Mouse (Mus musculus) forebrain, embryonic 11.5 days (tissue): ENCODE measurements around the gene Marf1. TPM values are rescaled to one million over a fixed set of nuclear protein-coding genes. Genes with fewer than 3 reads are reported as not detected.
A peak's percentile ranks its signal among the peaks of the same experiment; 100 is the strongest.

ENCODE experiments used
- ATAC-seq: fragments of 200-750 bp; cut with Nextera tagmentation; replicated peaks from 2 replicates; pipeline ENCODE4 v1.8.0; 2017; ENCODE audit warnings: moderate TSS enrichment; ENCODE audit not compliant: low FRiP score
- DNase-seq: peaks from one replicate; pipeline ENCODE4 v3.0.0-alpha.2; 2017; ENCODE audit warnings: low spot score
- H3K27ac ChIP-seq: fragments of 300-500 bp; sonication (generic); 2 replicates; pipeline ENCODE4 v1.5.1; 2014; ENCODE audit warnings: low read depth, low read length
- H3K27me3 ChIP-seq: fragments of 300-500 bp; sonication (generic); 2 replicates; pipeline ENCODE4 v1.6.1; 2014; ENCODE audit warnings: mild to moderate bottlenecking, low read length, mixed read lengths; ENCODE audit not compliant: control insufficient read depth, insufficient read depth
- H3K36me3 ChIP-seq: fragments of 300-500 bp; sonication (generic); 2 replicates; pipeline ENCODE4 v1.6.1; 2014; ENCODE audit warnings: mild to moderate bottlenecking, low read length, moderate library complexity, mixed read lengths; ENCODE audit not compliant: control insufficient read depth, insufficient read depth
- H3K4me1 ChIP-seq: fragments of 300-500 bp; sonication (generic); replicated peaks from 2 replicates; pipeline ENCODE4 v1.6.1; 2014; ENCODE audit warnings: low read length, mixed read lengths; ENCODE audit not compliant: control insufficient read depth, insufficient read depth
- H3K4me2 ChIP-seq: fragments of 300-500 bp; sonication (generic); 2 replicates; pipeline ENCODE4 v1.6.1; 2014; ENCODE audit warnings: low read depth, mild to moderate bottlenecking, low read length, moderate library complexity, mixed read lengths; ENCODE audit not compliant: severe bottlenecking
- H3K4me3 ChIP-seq: fragments of 300-500 bp; sonication (generic); 2 replicates; pipeline ENCODE4 v1.5.1; 2014; ENCODE audit warnings: low read depth, low read length
- H3K9ac ChIP-seq: fragments of 300-500 bp; sonication (generic); 2 replicates; pipeline ENCODE4 v1.6.1; 2014; ENCODE audit warnings: low read length
- H3K9me3 ChIP-seq: fragments of 300-500 bp; sonication (generic); 2 replicates; pipeline ENCODE4 v1.6.1; 2016; ENCODE audit warnings: low read length, mixed read lengths; ENCODE audit not compliant: control insufficient read depth
- WGBS: fragments of 180-500 bp; shearing (Covaris S2); extraction: QIAGEN DNeasy Blood & Tissue Kit; methylation state at CpG from one replicate; pipeline ENCODE4 v1.1.7; 2014; 5-methylcytosine and 5-hydroxymethylcytosine counted together
- polyA plus RNA-seq: library from polyadenylated mRNA; unstranded; fragments of >200 nt; fragmentation: Nextera tagmentation; extraction: Ambion mirVana; gene quantifications from 2 replicates; pipeline ENCODE4 v1.2.1, GENCODE M21; 2014

The Marf1 gene
- 16.0 and 18.6 TPM in 2 replicates for polyA plus RNA-seq

GRCm38 (mm10) chr16:14162988-14163416 is at the start of gene Marf1, which contains the start of gene Nde1:
TSS of gene Marf1 (minus strand) at chr16:14163351.
TSS of gene Nde1 (plus strand) at chr16:14163275.
- Histone ChIP-seq H3K4me1 (peaks cover 12% of the 10 kb centered on the region; the same call in 1 of the 2 replicates), H3K9me3 (no peaks in the 10 kb centered on the region), H3K4me3 (peak within 1 kb of the TSS; percentile 61), H3K9ac (peak within 1 kb of the TSS; percentile 90), H3K27me3 (no peaks in the 10 kb centered on the region), H3K27ac (peak within 1 kb of the TSS; percentile 83), H3K36me3 (no peaks in the 10 kb centered on the region), H3K4me2 (peak within 1 kb of the TSS; percentile 67)
- DNase-seq (peak; percentile 95), ATAC-seq (peak; percentile 91)
- under 1% methylated on average over 34 of the region's 43 CpGs for whole genome bisulfite sequencing

- Histone ChIP-seq H3K4me3 (no peak overlapping the region), H3K4me1 (no peaks in the 10 kb centered on the region), H3K9ac (no peak overlapping the region), H3K27ac (no peak overlapping the region), H3K27me3 (no peaks in the 10 kb centered on the region), H3K9me3 (no peaks in the 10 kb centered on the region), H3K36me3 (no peaks in the 10 kb centered on the region), H3K4me2 (no peak overlapping the region)
- ATAC-seq (no peak), DNase-seq (no peak)
- 71% methylated on average over 4 of the region's 4 CpGs for WGBS
Observed at GRCm38 (mm10) chr16:14198798-14199197, 35.6 kb upstream of the Marf1 start.

- DNase-seq = peak; percentile 65
- ATAC-seq = no peak
Observed at GRCm38 (mm10) chr16:14195427-14195826, 32.3 kb upstream of the Marf1 start.

GRCm38 (mm10) chr16:14194164-14194950 is 31.2 kb upstream of the Marf1 start:
- Histone ChIP-seq H3K4me2 (no peak overlapping the region), H3K4me1 (no peaks in the 10 kb centered on the region), H3K27ac (no peak overlapping the region), H3K27me3 (no peaks in the 10 kb centered on the region), H3K36me3 (no peaks in the 10 kb centered on the region; the same call in 1 of the 2 replicates), H3K9me3 (no peaks in the 10 kb centered on the region), H3K9ac (no peak overlapping the region), H3K4me3 (no peak overlapping the region)
- WGBS = 63% methylated on average over 9 of the region's 9 CpGs
- ATAC-seq = no peak
- no peak for DNase-seq

More at GRCm38 (mm10) chr16:14195427-14195826, 32.3 kb upstream of the Marf1 start:
- Histone ChIP-seq H3K36me3 (no peaks in the 10 kb centered on the region; the same call in 1 of the 2 replicates), H3K4me1 (no peaks in the 10 kb centered on the region), H3K4me3 (no peak overlapping the region), H3K27ac (no peak overlapping the region), H3K9ac (no peak overlapping the region), H3K4me2 (no peak overlapping the region), H3K27me3 (no peaks in the 10 kb centered on the region), H3K9me3 (no peaks in the 10 kb centered on the region)
- 42% methylated on average over 1 of the region's 1 CpGs for WGBS

- no peak for DNase-seq
- Histone ChIP-seq H3K4me2 (no peak overlapping the region), H3K27me3 (no peaks in the 10 kb centered on the region), H3K4me1 (no peaks in the 10 kb centered on the region), H3K36me3 (peaks cover 24% of the 10 kb centered on the region), H3K4me3 (no peak overlapping the region), H3K9ac (no peak overlapping the region), H3K27ac (no peak overlapping the region), H3K9me3 (no peaks in the 10 kb centered on the region)
- 95% methylated on average over 5 of the region's 5 CpGs for WGBS
- ATAC-seq = no peak
Observed at GRCm38 (mm10) chr16:14185516-14185915, 22.4 kb upstream of the Marf1 start.

- H3K27ac ChIP-seq = no peak overlapping the region
- no peaks in the 10 kb centered on the region for H3K4me1 ChIP-seq
- ATAC-seq (no peak), DNase-seq (no peak)
- peaks cover 28% of the 10 kb centered on the region for H3K36me3 ChIP-seq
- H3K4me3 ChIP-seq = no peak overlapping the region
- no peak overlapping the region for H3K4me2 ChIP-seq
- no peaks in the 10 kb centered on the region for H3K9me3 ChIP-seq
- H3K9ac ChIP-seq = no peak overlapping the region
- WGBS = 89% methylated on average over 1 of the region's 1 CpGs
- no peaks in the 10 kb centered on the region for H3K27me3 ChIP-seq
Observed at GRCm38 (mm10) chr16:14183856-14184255, 20.7 kb upstream of the Marf1 start.

GRCm38 (mm10) chr16:14182360-14182759 is 19.2 kb upstream of the Marf1 start:
- Histone ChIP-seq H3K9ac (no peak overlapping the region), H3K36me3 (peaks cover 29% of the 10 kb centered on the region), H3K4me1 (no peaks in the 10 kb centered on the region), H3K4me3 (no peak overlapping the region), H3K4me2 (no peak overlapping the region), H3K27ac (no peak overlapping the region), H3K27me3 (no peaks in the 10 kb centered on the region), H3K9me3 (no peaks in the 10 kb centered on the region)
- no peak for DNase-seq
- WGBS = 95% methylated on average over 5 of the region's 5 CpGs
- no peak for ATAC-seq

- DNase-seq = no peak
- no peaks in the 10 kb centered on the region for H3K4me1 ChIP-seq
- ATAC-seq = no peak
- no peaks in the 10 kb centered on the region for H3K27me3 ChIP-seq
- H3K4me3 ChIP-seq = no peak overlapping the region
- peaks cover 20% of the 10 kb centered on the region for H3K36me3 ChIP-seq
- no peak overlapping the region for H3K27ac ChIP-seq
- H3K4me2 ChIP-seq = no peak overlapping the region
- no peak overlapping the region for H3K9ac ChIP-seq
- WGBS = 87% methylated on average over 6 of the region's 6 CpGs
- no peaks in the 10 kb centered on the region for H3K9me3 ChIP-seq
Observed at GRCm38 (mm10) chr16:14180163-14180733, 17.1 kb upstream of the Marf1 start.
